Mouse (Mus musculus): ENCODE results near the gene Dync1li2. TPM values are rescaled to one million over a fixed set of nuclear protein-coding genes. Genes with fewer than 3 reads are reported as not detected.
A peak's percentile ranks its signal among the peaks of the same experiment; 100 is the strongest.

Dync1li2 gene
- polyA plus RNA-seq, 1 experiment from 2014 or later, result 61.1 TPM

- ATAC-seq (ENCODE audit: borderline replicate concordance, extremely low read depth, low FRiP score, low TSS enrichment), result no peak
- Histone ChIP-seq H3K4me1 (peaks cover 20% of the 10 kb centered on the region), H3K27me3 (no peaks in the 10 kb centered on the region), H3K4me3 (no peak overlapping the region), H3K4me2 (no peak overlapping the region), H3K27ac (no peak overlapping the region), H3K9me3 (no peaks in the 10 kb centered on the region), H3K9ac (no peak overlapping the region), H3K36me3 (no peaks in the 10 kb centered on the region)
- 51% methylated on average over 11 of the region's 11 CpGs for WGBS
Measured at GRCm38 (mm10) chr8:104376669-104377068, 66.2 kb downstream of the Dync1li2 start.

GRCm38 (mm10) chr8:104375959-104376358, 66.9 kb downstream of the Dync1li2 start:
- H3K4me3 ChIP-seq, result no peak overlapping the region
- peak overlapping the region; percentile 56; the same call in 1 of the 2 replicates for H3K27ac ChIP-seq
- H3K27me3 ChIP-seq, result no peaks in the 10 kb centered on the region
- ATAC-seq (ENCODE audit: borderline replicate concordance, extremely low read depth, low FRiP score, low TSS enrichment), result no peak
- WGBS, result 69% methylated on average over 5 of the region's 5 CpGs
- H3K36me3 ChIP-seq, result no peaks in the 10 kb centered on the region
- no peak overlapping the region for H3K9ac ChIP-seq
- peaks cover 20% of the 10 kb centered on the region for H3K4me1 ChIP-seq
- H3K4me2 ChIP-seq, result no peak overlapping the region
- H3K9me3 ChIP-seq, result no peaks in the 10 kb centered on the region

DNA sequence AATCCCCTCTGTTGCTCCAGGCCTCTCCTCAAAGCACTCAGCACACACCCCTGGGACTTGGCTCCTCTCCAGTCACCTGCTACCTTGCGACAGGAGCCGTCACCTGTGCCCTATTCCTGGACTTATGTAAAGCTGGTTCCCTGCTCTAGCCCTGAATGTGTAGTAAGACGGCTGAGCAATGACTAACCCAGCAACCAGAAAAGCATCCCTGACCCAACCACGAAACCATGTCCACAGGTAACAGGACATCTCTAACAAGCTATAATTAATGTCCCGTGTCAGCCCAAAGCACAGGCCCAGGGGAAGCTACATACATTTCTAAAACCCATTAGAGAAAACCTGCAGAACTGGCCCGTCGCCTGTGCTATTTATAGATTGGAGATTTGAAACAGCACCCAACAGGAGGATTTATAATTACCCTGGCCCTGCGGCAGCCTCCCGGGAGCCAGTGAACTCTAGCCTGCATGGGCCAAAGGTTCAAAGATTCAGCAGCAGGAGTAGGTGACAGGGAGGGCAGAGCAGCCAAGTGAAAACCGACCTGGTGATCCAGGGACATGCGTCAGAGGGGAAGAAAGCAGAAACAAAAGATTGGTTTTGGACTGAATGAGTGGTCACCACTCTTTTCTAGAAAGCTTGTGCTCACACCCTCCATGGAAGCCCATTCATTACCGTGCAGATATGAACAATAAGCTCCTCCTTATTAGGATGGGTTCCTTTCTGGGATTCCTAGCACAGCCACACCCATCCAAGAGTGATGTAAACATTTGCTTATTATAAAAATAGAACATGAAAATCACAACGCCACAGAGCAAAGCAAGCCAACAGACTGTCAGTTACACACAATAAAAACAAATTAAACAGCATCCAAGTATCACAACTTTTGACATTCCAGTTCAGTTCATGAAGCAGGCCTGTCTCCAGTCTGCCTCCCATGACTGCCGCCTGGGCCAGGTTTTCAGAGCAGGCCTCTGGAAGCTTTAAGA, 67.7 kb downstream of the Dync1li2 start:
- H3K27ac ChIP-seq, result peak overlapping the region; percentile 56
- H3K9ac ChIP-seq, result no peak overlapping the region
- peak overlapping the region; percentile 12; the same call in 1 of the 2 replicates for H3K4me2 ChIP-seq

GRCm38 (mm10) chr8:104374269-104374668, 68.6 kb downstream of the Dync1li2 start:
- H3K4me2 ChIP-seq, result no peak overlapping the region
- no peak overlapping the region for H3K4me3 ChIP-seq
- no peaks in the 10 kb centered on the region for H3K27me3 ChIP-seq
- H3K27ac ChIP-seq, result no peak overlapping the region
- no peak overlapping the region for H3K9ac ChIP-seq
- no peaks in the 10 kb centered on the region for H3K36me3 ChIP-seq
- H3K4me1 ChIP-seq, result peaks cover 23% of the 10 kb centered on the region
- ATAC-seq (ENCODE audit: borderline replicate concordance, extremely low read depth, low FRiP score, low TSS enrichment), result no peak
- no peaks in the 10 kb centered on the region for H3K9me3 ChIP-seq
- WGBS, result 63% methylated on average over 11 of the region's 11 CpGs

More for the DNA sequence above, 67.7 kb downstream of the Dync1li2 start:
- Histone ChIP-seq H3K27me3 (no peaks in the 10 kb centered on the region), H3K4me3 (no peak overlapping the region), H3K9me3 (no peaks in the 10 kb centered on the region), H3K4me1 (peaks cover 20% of the 10 kb centered on the region), H3K36me3 (no peaks in the 10 kb centered on the region)
- 25% methylated on average over 14 of the region's 14 CpGs for WGBS
- ATAC-seq (ENCODE audit: borderline replicate concordance, extremely low read depth, low FRiP score, low TSS enrichment), result peak; percentile 27; the same call in 1 of the 2 replicates

- Histone ChIP-seq H3K27ac (no peak overlapping the region), H3K4me3 (no peak overlapping the region), H3K9me3 (no peaks in the 10 kb centered on the region), H3K4me2 (no peak overlapping the region), H3K9ac (no peak overlapping the region), H3K4me1 (peaks cover 23% of the 10 kb centered on the region), H3K27me3 (no peaks in the 10 kb centered on the region), H3K36me3 (no peaks in the 10 kb centered on the region)
- ATAC-seq (ENCODE audit: borderline replicate concordance, extremely low read depth, low FRiP score, low TSS enrichment), result no peak
- WGBS, result 76% methylated on average over 11 of the region's 11 CpGs
Measured at GRCm38 (mm10) chr8:104373779-104374178, 69.1 kb downstream of the Dync1li2 start.

- H3K9me3 ChIP-seq, result no peaks in the 10 kb centered on the region
- H3K36me3 ChIP-seq, result no peaks in the 10 kb centered on the region
- no peaks in the 10 kb centered on the region for H3K27me3 ChIP-seq
- H3K4me1 ChIP-seq, result peaks cover 21% of the 10 kb centered on the region
- 90% methylated on average over 6 of the region's 6 CpGs for WGBS
- no peak overlapping the region for H3K4me3 ChIP-seq
- no peak overlapping the region for H3K4me2 ChIP-seq
- no peak overlapping the region for H3K9ac ChIP-seq
- no peak overlapping the region for H3K27ac ChIP-seq
- ATAC-seq (ENCODE audit: borderline replicate concordance, extremely low read depth, low FRiP score, low TSS enrichment), result no peak
Measured at GRCm38 (mm10) chr8:104371121-104371520, 71.7 kb downstream of the Dync1li2 start.

DNA sequence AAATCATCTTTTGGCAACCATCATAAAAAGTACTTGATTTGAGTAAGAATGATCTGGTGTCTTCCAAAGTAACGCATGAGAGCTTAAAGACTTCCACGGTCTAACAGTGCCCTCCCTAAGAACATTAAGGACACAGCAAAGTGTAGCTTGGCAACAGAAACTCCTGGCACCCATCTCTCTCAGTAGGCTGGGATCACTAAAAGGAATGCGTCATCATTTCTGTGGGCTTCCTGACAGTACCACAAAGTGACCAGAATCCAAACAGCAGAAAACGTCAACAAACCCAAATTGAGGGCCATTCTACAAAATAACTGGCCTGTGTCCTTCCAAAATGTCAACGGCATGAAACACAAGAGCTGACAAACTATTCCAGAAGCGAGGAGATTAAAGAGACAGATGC, 72.8 kb downstream of the Dync1li2 start:
- ATAC-seq (ENCODE audit: borderline replicate concordance, extremely low read depth, low FRiP score, low TSS enrichment), result no peak
- 62% methylated on average over 6 of the region's 6 CpGs for WGBS
- Histone ChIP-seq H3K9ac (no peak overlapping the region), H3K36me3 (no peaks in the 10 kb centered on the region), H3K4me3 (no peak overlapping the region), H3K27me3 (no peaks in the 10 kb centered on the region), H3K4me1 (peaks cover 11% of the 10 kb centered on the region; the same call in 1 of the 2 replicates), H3K9me3 (no peaks in the 10 kb centered on the region), H3K4me2 (no peak overlapping the region), H3K27ac (no peak overlapping the region)

DNA sequence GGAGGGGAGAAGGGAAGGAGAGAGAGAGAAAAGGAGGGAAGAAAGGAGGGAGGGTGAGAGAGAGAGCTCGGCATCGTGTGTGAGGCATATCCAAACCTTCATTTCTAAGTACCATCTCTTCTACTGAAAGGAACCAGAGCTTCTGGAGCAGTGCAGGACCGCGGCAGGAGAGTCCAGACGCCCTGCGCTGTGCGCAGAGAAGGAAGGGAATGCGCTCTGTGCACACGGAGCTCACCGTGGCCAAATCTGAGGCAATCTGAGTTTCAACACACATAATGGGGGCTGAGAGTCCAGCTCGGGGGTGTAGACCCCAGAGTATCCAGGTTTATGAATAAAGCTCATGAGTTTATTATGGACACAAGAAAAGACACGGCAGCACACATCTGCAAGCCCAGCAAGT, 73.3 kb downstream of the Dync1li2 start:
- 70% methylated on average over 12 of the region's 12 CpGs for WGBS
- H3K4me3 ChIP-seq, result no peak overlapping the region
- no peaks in the 10 kb centered on the region for H3K27me3 ChIP-seq
- ATAC-seq (ENCODE audit: borderline replicate concordance, extremely low read depth, low FRiP score, low TSS enrichment), result no peak
- H3K4me1 ChIP-seq, result peaks cover 6% of the 10 kb centered on the region; the same call in 1 of the 2 replicates
- H3K36me3 ChIP-seq, result no peaks in the 10 kb centered on the region
- H3K4me2 ChIP-seq, result no peak overlapping the region
- no peaks in the 10 kb centered on the region for H3K9me3 ChIP-seq
- H3K27ac ChIP-seq, result peak overlapping the region; percentile 20; the same call in 1 of the 2 replicates
- H3K9ac ChIP-seq, result no peak overlapping the region

Other genes with a start within 250 kb of the Dync1li2 start
- 15.9 and 17.5 TPM in 2 replicates for gene Tk2, start 194.5 kb downstream of the Dync1li2 start, polyA plus RNA-seq (2015; fragmentation: Nextera tagmentation; extraction: Ambion mirVana)
- gene Cklf, start 192.2 kb downstream of the Dync1li2 start, polyA plus RNA-seq (2015; fragmentation: Nextera tagmentation; extraction: Ambion mirVana), result 36.7 and 39.2 TPM in 2 replicates
- gene Cmtm2a, start 149.9 kb downstream of the Dync1li2 start, polyA plus RNA-seq (2015; fragmentation: Nextera tagmentation; extraction: Ambion mirVana), result not detected in 2 replicates
- not detected in 2 replicates for gene Gm45711, start 133.0 kb downstream of the Dync1li2 start, polyA plus RNA-seq (2015; fragmentation: Nextera tagmentation; extraction: Ambion mirVana)
- not detected in 2 replicates for gene Cmtm1, start 132.9 kb downstream of the Dync1li2 start, polyA plus RNA-seq (2015; fragmentation: Nextera tagmentation; extraction: Ambion mirVana)
- gene Gm11020, start 121.5 kb downstream of the Dync1li2 start, polyA plus RNA-seq (2015; fragmentation: Nextera tagmentation; extraction: Ambion mirVana), result not detected in 2 replicates
- not detected in 2 replicates for gene Cmtm2b, start 120.8 kb downstream of the Dync1li2 start, polyA plus RNA-seq (2015; fragmentation: Nextera tagmentation; extraction: Ambion mirVana)
- 147 and 151 TPM in 2 replicates for gene Cmtm3, start 103.6 kb downstream of the Dync1li2 start, polyA plus RNA-seq (2015; fragmentation: Nextera tagmentation; extraction: Ambion mirVana)
- gene Cmtm4, start 47.2 kb downstream of the Dync1li2 start, polyA plus RNA-seq (2015; fragmentation: Nextera tagmentation; extraction: Ambion mirVana), result 2.6 and 3.0 TPM in 2 replicates
- gene Terb1, start 66.9 kb upstream of the Dync1li2 start, polyA plus RNA-seq (2015; fragmentation: Nextera tagmentation; extraction: Ambion mirVana), result 0.19 and 0.40 TPM in 2 replicates
- gene Nae1, start 91.6 kb upstream of the Dync1li2 start, polyA plus RNA-seq (2015; fragmentation: Nextera tagmentation; extraction: Ambion mirVana), result 87.4 and 97.8 TPM in 2 replicates
- 0.65 and 0.97 TPM in 2 replicates for gene Car7, start 91.6 kb upstream of the Dync1li2 start, polyA plus RNA-seq (2015; fragmentation: Nextera tagmentation; extraction: Ambion mirVana)
- 8.8 and 9.2 TPM in 2 replicates for gene Pdp2, start 148.4 kb upstream of the Dync1li2 start, polyA plus RNA-seq (2015; fragmentation: Nextera tagmentation; extraction: Ambion mirVana)
- gene Cdh16, start 181.3 kb upstream of the Dync1li2 start, polyA plus RNA-seq (2015; fragmentation: Nextera tagmentation; extraction: Ambion mirVana), result 53.5 TPM in 2 replicates
- gene Rrad, start 188.3 kb upstream of the Dync1li2 start, polyA plus RNA-seq (2015; fragmentation: Nextera tagmentation; extraction: Ambion mirVana), result 20.1 and 24.8 TPM in 2 replicates
- gene Ciao2b, start 198.9 kb upstream of the Dync1li2 start, polyA plus RNA-seq (2015; fragmentation: Nextera tagmentation; extraction: Ambion mirVana), result 102 and 107 TPM in 2 replicates